In the genomic region with DNA sequence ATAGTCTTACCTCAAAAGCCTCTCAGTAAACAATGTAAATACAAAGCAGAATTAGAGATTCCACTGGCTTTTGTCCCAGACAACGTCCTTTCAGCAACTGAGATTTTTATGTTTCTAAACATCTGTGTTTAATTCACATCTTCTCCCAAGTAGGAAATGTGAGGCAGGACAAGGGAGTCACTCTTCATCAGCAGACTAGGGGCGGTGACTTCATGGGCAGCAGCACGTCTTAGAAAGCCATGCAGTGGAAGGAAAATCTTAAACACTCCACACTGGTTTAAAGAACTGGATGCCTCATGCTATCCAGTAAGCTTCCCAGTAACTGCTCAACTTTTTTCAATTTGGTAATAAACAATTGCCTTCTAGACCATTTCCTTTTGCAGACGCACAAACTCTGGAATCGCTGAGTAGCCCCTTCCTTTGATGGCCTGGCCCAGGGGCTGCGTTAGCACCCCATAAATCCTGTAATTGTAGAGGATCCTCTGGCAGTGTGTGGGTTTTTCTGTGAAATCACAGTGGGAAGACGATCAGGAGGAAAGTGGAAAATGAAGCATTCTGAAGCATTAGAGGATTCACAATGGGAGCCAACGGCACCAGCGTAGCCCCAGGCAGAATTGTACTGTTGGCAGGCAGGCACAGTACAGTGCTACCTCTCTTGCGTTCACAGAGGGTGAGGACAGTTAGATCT, we compare ENCODE assay signal across 17 mouse cellular contexts.
A peak's percentile ranks its signal among the peaks of the same experiment; 100 is the strongest.
DNase-seq lines count a peak whose midpoint lies in the region; ATAC-seq and TF ChIP-seq lines count a peak whose summit lies in the region.
"Had no signal": no experiment of that assay in that cellular context is flagged by ENCODE, and none has a peak within 500 bp of the region (broad histone marks: within the 10 kb centered on the region; RNA-seq: fewer than 3 reads in every experiment).

No protein-coding gene starts in this region.

- peak; percentile 83 for ATAC-seq in frontal cortex, adult (ENCODE audit: low TSS enrichment)
- no peak for ATAC-seq in midbrain, embryonic 14.5 days (ENCODE audit: low FRiP score, low TSS enrichment)
- no peak for ATAC-seq in midbrain, embryonic 15.5 days (replicated peaks)
- ATAC-seq in limb, embryonic 11.5 days (ENCODE audit: insufficient number of reproducible peaks, low FRiP score, low TSS enrichment, low read depth): peak; percentile 84; the same call in 1 of the 2 replicates
- ATAC-seq in hindbrain, embryonic 16.5 days: no peak; the same call in 1 of the 2 replicates
- ATAC-seq: hindbrain, postnatal 0 days had no signal

- no peak overlapping the region for H3K9ac ChIP-seq in midbrain, embryonic 14.5 days (replicated peaks; ENCODE audit: low read length)
- H3K9ac ChIP-seq in midbrain, embryonic 15.5 days: no peak overlapping the region
- no peak overlapping the region for H3K9ac ChIP-seq in limb, embryonic 11.5 days (ENCODE audit: low read length)
- H3K9ac ChIP-seq in hindbrain, embryonic 16.5 days (ENCODE audit: low read depth, low read length): no peak overlapping the region
- H3K9ac ChIP-seq: forebrain, embryonic 12.5 days had no signal

- no peak overlapping the region for H3K4me3 ChIP-seq in midbrain, embryonic 14.5 days (replicated peaks; ENCODE audit: low read depth, low read length)
- no peak overlapping the region for H3K4me3 ChIP-seq in midbrain, embryonic 15.5 days
- no peak overlapping the region for H3K4me3 ChIP-seq in limb, embryonic 11.5 days (ENCODE audit: low read depth, low read length)
- H3K4me3 ChIP-seq in myocyte: no peak overlapping the region
- H3K4me3 ChIP-seq in hindbrain, embryonic 16.5 days (ENCODE audit: low read length): no peak overlapping the region
- H3K4me3 ChIP-seq: forebrain, embryonic 12.5 days; megakaryocyte, embryonic 14.5 days had no signal

- H3K9me3 ChIP-seq in midbrain, embryonic 14.5 days (ENCODE audit: control insufficient read depth, low read length): no peaks in the 10 kb centered on the region
- no peaks in the 10 kb centered on the region for H3K9me3 ChIP-seq in midbrain, embryonic 15.5 days
- H3K9me3 ChIP-seq in limb, embryonic 11.5 days (ENCODE audit: control insufficient read depth, low read length): no peaks in the 10 kb centered on the region
- H3K9me3 ChIP-seq in hindbrain, embryonic 16.5 days (ENCODE audit: control insufficient read depth, low read length): no peaks in the 10 kb centered on the region
- H3K9me3 ChIP-seq: forebrain, embryonic 12.5 days had no signal

- no peaks in the 10 kb centered on the region for H3K4me1 ChIP-seq in midbrain, embryonic 14.5 days (ENCODE audit: control insufficient read depth, insufficient read depth, low read length)
- no peaks in the 10 kb centered on the region for H3K4me1 ChIP-seq in midbrain, embryonic 15.5 days
- H3K4me1 ChIP-seq in limb, embryonic 11.5 days (ENCODE audit: control insufficient read depth, insufficient read depth, low read length): no peaks in the 10 kb centered on the region
- no peaks in the 10 kb centered on the region for H3K4me1 ChIP-seq in hindbrain, embryonic 16.5 days (ENCODE audit: control insufficient read depth, insufficient read depth, low read depth, low read length)
- H3K4me1 ChIP-seq: forebrain, embryonic 12.5 days; megakaryocyte, embryonic 14.5 days had no signal

- no peak for DNase-seq in frontal cortex, postnatal 14 days (ENCODE audit: low spot score in 2 of 2)
- peak; percentile 11 for DNase-seq in midbrain, embryonic 14.5 days
- peak; percentile 61 for DNase-seq in limb, embryonic 11.5 days (ENCODE audit: low spot score)
- no peak for DNase-seq in ovary, adult 18-20 months (ENCODE audit: low spot score)
- DNase-seq: adrenal gland, postnatal 25 days; cerebellum, postnatal 25 days; gastrocnemius, postnatal 36 days; kidney, postnatal 14 days; thymus, postnatal 25 days had no signal

- 85% methylated on average over 10 of the region's 10 CpGs for WGBS in midbrain, embryonic 14.5 days
- WGBS in midbrain, embryonic 15.5 days: 74% methylated on average over 10 of the region's 10 CpGs
- 19% methylated on average over 10 of the region's 10 CpGs for WGBS in limb, embryonic 11.5 days
- WGBS in hindbrain, embryonic 16.5 days: 71% methylated on average over 10 of the region's 10 CpGs

- H3K36me3 ChIP-seq in midbrain, embryonic 14.5 days (ENCODE audit: control insufficient read depth, insufficient read depth, low read length): no peaks in the 10 kb centered on the region
- H3K36me3 ChIP-seq in midbrain, embryonic 15.5 days (replicated peaks): no peaks in the 10 kb centered on the region
- H3K36me3 ChIP-seq in limb, embryonic 11.5 days (ENCODE audit: control insufficient read depth, insufficient read depth, low read length): no peaks in the 10 kb centered on the region
- H3K36me3 ChIP-seq in myocyte (ENCODE audit: control insufficient read depth, insufficient read depth): no peaks in the 10 kb centered on the region
- H3K36me3 ChIP-seq in hindbrain, embryonic 16.5 days (ENCODE audit: control insufficient read depth, insufficient read depth, low read length): no peaks in the 10 kb centered on the region
- H3K36me3 ChIP-seq: forebrain, embryonic 12.5 days had no signal

- no peak overlapping the region for H3K27ac ChIP-seq in midbrain, embryonic 14.5 days (replicated peaks; ENCODE audit: low read depth, low read length)
- H3K27ac ChIP-seq in midbrain, embryonic 15.5 days: no peak overlapping the region
- H3K27ac ChIP-seq in limb, embryonic 11.5 days (replicated peaks; ENCODE audit: low read depth, low read length): peak overlapping the region; percentile 68; the same call in 1 of the 2 replicates
- H3K27ac ChIP-seq in hindbrain, embryonic 16.5 days (ENCODE audit: low read depth, low read length): no peak overlapping the region
- H3K27ac ChIP-seq: forebrain, embryonic 12.5 days; hindbrain, postnatal 0 days had no signal

- H3ac ChIP-seq in myocyte (ENCODE audit: control insufficient read depth, insufficient read length): no peak overlapping the region

- no peak overlapping the region for H3K4me2 ChIP-seq in midbrain, embryonic 14.5 days (ENCODE audit: low read length)
- no peak overlapping the region for H3K4me2 ChIP-seq in midbrain, embryonic 15.5 days
- peak overlapping the region; percentile 25; the same call in 1 of the 2 replicates for H3K4me2 ChIP-seq in limb, embryonic 11.5 days (ENCODE audit: low read depth, severe bottlenecking)
- peak overlapping the region; percentile 6 for H3K4me2 ChIP-seq in myocyte (ENCODE audit: low read depth)
- no peak overlapping the region for H3K4me2 ChIP-seq in hindbrain, embryonic 16.5 days (ENCODE audit: low read length)
- H3K4me2 ChIP-seq: forebrain, embryonic 12.5 days; liver, embryonic 11.5 days had no signal

- H3K79me2 ChIP-seq in myocyte (ENCODE audit: control insufficient read depth, insufficient read depth): no peaks in the 10 kb centered on the region

- no peaks in the 10 kb centered on the region for H3K27me3 ChIP-seq in midbrain, embryonic 14.5 days (ENCODE audit: control insufficient read depth, insufficient read depth, low read length)
- no peaks in the 10 kb centered on the region for H3K27me3 ChIP-seq in midbrain, embryonic 15.5 days (replicated peaks)
- H3K27me3 ChIP-seq in limb, embryonic 11.5 days (ENCODE audit: control insufficient read depth, insufficient read depth, low read length): no peaks in the 10 kb centered on the region
- H3K27me3 ChIP-seq in myocyte (ENCODE audit: control insufficient read depth, insufficient read depth, insufficient read length): no peaks in the 10 kb centered on the region
- H3K27me3 ChIP-seq in hindbrain, embryonic 16.5 days (replicated peaks; ENCODE audit: control insufficient read depth, insufficient read depth, low read length): no peaks in the 10 kb centered on the region
- H3K27me3 ChIP-seq: forebrain, embryonic 12.5 days; megakaryocyte, embryonic 14.5 days had no signal

- no peak for TF ChIP-seq POLR2A in myocyte (IDR thresholded peaks at IDR 0.05; ENCODE audit: insufficient read length, low read depth)

TF ChIP-seq in myocyte, 11 proteins besides CTCF, POLR2A, EP300 and RAD21:
- no peak for TF ChIP-seq USF1 (IDR thresholded peaks at IDR 0.05; ENCODE audit: low read depth)

Comparison
In these comparisons a context has a peak if more than half of its experiments do, and no peak if none do; other contexts are left out.
1. ATAC-seq: peak in frontal cortex, adult (single experiment) and limb, embryonic 11.5 days (single experiment); none in midbrain, embryonic 14.5 days (single experiment), midbrain, embryonic 15.5 days (single experiment) and hindbrain, embryonic 16.5 days (single experiment).
2. DNase-seq: peak in midbrain, embryonic 14.5 days (single experiment) and limb, embryonic 11.5 days (single experiment); none in frontal cortex, postnatal 14 days (0 of 2) and ovary, adult 18-20 months (single experiment).
3. H3K4me2 ChIP-seq: peak in limb, embryonic 11.5 days (single experiment) and myocyte (single experiment); none in midbrain, embryonic 14.5 days (single experiment), midbrain, embryonic 15.5 days (single experiment) and hindbrain, embryonic 16.5 days (single experiment).